Mouse (Mus musculus): ENCODE results near the gene Meiob.

- no peak for TF ChIP-seq CTCF (IDR thresholded peaks at IDR 0.05; ENCODE audit: low read depth, low read length)
- no peak for TF ChIP-seq POLR2A (IDR thresholded peaks at IDR 0.05; ENCODE audit: insufficient read depth, low read length)
Measured at GRCm38 (mm10) chr17:24775173-24775572, 28.9 kb upstream of the Meiob start.

Measured in ES-Bruce4 (cell line).